Mouse (Mus musculus): Measurements from ENCODE around the gene Tmem190.
"Not testable (repeated sequence)": the region's sequence is repeated elsewhere in the genome, so short reads cannot be mapped to it uniquely, and the experiment has no call there.

The Tmem190 gene

DNA sequence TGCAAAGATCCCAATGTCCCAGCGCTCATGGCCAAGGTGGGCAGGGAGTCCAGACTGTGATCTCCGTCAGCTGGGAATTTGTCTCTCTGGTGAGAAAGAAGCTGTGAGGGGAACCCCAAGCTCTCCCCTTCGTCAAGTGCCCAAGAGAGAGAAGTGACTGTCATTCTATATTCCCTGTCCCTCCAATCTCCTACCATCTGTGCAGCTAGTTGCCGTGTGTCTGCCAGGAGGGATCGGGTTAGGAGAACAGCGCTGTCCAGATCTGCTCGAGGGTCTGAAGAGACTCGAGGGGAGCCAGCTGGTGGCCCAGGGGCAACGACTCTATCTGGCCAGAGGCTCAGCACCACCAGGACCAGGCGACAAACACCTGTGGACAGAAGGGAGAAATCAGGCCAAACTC lies 6.6 kb upstream of the Tmem190 start:
- no peak for DNase-seq (ENCODE audit: low spot score in 2 of 2)

DNA sequence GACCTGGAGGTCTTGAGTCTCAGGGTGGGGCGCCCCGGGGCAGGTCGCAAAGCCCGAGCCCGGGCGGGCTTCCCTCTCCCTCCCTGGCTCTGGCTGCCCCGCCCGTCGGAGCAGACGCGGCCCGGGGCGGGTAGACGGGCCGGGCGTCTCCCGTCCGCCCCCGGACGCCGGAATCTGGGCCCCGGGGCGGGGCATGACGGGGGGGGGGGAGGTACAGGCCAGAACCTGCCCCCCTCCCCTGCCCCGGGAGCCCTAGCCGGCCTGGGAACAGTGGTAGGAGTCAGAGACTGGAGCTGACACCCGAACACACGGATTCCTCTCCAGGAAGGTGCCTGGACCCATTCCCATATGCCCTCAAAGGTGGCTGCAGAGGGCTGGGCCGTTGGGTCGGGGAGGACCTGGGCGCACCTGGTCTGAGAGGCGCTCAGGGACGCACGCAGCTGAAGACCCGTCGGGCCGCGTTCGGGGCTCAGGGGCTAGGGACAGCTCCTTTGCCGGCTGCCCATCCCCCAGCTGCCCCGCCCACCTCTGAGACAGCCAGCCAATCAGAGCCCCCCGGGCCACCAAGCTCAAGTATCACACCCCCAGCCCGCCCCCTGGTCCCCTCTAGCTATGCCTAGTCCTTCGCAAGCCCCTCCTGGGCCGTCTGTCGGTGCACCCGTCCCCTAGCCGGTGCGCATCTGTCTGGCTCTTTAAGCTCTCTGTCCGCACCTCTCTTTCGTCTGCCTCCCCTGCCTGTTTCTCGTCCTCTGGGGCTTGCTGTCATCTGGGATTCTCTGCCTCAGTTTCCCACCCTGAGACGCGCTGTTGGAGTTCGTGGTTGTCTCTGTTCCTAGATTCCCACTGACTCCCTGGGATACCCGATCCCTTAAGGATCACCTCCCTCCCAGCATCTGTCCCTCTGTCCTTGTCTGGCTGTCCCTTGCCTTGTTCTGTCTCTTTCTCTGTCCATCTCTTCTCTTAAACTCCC lies 5.6 kb upstream of the Tmem190 start:
- DNase-seq (ENCODE audit: low spot score in 2 of 2): peak; percentile 23 to 35

DNA sequence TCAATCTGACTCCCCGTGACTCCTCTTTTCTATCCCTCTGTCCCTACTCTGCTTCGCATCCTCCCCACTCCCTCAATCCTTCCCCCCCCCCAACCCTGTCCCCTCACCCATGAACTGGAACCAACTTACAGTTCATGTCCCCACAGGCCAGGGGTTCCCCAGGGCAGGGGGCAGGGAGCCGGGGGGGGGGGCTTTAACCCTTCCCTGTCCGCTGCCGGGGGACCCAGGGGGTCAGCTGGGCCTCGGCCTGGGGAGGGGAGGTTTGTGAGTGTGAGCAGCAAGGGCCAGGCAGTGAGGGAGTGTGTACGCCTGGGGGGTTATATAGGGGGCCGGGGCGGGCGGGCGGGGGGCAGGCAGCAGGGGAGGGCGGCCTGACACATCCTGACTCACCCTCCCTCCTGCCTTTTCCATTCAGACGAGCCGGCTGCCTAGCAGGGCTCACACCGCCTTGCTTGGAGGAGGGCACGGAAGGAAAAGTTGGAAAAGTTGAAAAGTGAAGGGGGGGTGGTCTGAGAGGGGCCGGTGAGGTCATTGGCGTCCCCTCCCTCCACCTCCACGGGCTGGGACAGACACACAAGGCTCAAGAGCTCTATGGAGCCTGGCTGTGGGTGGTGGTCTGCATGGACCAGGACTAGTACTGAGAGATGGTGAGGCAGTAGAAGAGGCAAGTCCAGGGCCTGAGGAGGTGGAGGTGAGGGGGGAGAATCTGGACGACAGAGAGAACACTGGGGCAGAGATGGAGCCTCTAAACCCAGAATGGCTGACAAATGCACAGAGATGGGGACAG lies 4.7 kb upstream of the Tmem190 start:
- DNase-seq (ENCODE audit: low spot score in 2 of 2): no peak

GRCm38 (mm10) chr7:4779921-4780320 lies 2.8 kb upstream of the Tmem190 start:
- DNase-seq (ENCODE audit: low spot score in 2 of 2): no peak

- no peak for DNase-seq (ENCODE audit: low spot score in 2 of 2)
Observed at GRCm38 (mm10) chr7:4782130-4782529, 607 bp upstream of the Tmem190 start.

GRCm38 (mm10) chr7:4783667-4784268 lies 1.0 kb downstream of the Tmem190 start:
- DNase-seq (ENCODE audit: low spot score in 2 of 2): no peak

- peak; percentile 10 to 30 for DNase-seq (ENCODE audit: low spot score in 2 of 2)
Observed at GRCm38 (mm10) chr7:4788499-4789435, 6.0 kb downstream of the Tmem190 start.

- no peak for DNase-seq (ENCODE audit: low spot score in 2 of 2)
Observed at GRCm38 (mm10) chr7:4789436-4789935, 6.7 kb downstream of the Tmem190 start, which contains the start of gene Tmem238. TSS of gene Tmem238 (minus strand) at chr7:4789656.

GRCm38 (mm10) chr7:4792278-4793212 lies 9.8 kb downstream of the Tmem190 start, which contains the start of gene Rpl28:
TSS of gene Rpl28 (plus strand) at chr7:4792874.
- DNase-seq (ENCODE audit: low spot score in 2 of 2): peak; percentile 91 to 92

- DNase-seq (ENCODE audit: low spot score in 2 of 2): not testable (repeated sequence)
Observed at GRCm38 (mm10) chr7:4793248-4793647, 10.5 kb downstream of the Tmem190 start.

DNA sequence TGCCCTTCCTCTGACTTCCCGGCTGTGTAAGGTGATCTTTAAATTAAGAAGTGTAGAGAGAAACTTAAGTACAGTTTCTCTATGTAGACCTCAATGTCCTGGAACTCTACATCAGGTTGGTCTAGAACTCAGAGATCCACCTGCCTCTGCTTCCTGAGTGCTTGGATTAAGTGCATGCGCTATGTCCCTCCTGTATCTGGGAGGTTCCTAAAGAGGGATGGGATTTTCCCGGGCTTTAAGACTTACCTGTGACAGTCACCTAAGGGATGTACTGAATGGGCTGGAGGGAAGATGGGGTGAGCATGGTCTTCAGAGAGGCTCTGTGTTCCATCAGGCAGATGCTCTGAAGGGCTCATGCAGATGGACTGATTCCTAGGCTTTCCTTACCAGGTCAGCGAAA lies 10.9 kb downstream of the Tmem190 start:
- DNase-seq (ENCODE audit: low spot score in 2 of 2): no peak

DNA sequence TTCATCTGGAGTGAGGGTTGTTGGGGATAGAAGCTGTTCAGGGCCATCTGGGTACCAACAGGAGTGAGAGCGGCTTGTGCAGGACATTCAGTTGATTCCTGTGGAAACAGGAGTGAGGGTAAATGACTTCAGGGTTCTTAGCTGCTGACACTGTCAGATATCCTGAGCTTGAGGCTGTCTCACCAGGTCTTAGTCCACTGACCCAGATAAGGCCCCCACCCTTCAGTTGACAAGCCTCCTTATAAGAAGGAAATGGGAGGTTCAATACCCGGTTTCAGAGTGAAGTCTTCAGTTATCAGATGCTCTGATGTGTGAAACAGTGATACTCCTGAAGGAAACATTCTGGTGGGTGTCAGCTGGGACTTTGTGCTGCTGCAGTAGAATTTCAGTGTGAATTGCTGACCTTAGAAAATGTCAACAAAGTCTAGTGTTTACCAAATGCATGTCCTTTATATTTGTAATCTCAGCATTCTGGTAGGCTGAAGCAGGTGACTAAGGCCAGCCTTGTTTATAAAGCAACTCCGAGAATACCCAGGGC lies 12.0 kb downstream of the Tmem190 start:
- no peak for DNase-seq (ENCODE audit: low spot score in 2 of 2)

DNA sequence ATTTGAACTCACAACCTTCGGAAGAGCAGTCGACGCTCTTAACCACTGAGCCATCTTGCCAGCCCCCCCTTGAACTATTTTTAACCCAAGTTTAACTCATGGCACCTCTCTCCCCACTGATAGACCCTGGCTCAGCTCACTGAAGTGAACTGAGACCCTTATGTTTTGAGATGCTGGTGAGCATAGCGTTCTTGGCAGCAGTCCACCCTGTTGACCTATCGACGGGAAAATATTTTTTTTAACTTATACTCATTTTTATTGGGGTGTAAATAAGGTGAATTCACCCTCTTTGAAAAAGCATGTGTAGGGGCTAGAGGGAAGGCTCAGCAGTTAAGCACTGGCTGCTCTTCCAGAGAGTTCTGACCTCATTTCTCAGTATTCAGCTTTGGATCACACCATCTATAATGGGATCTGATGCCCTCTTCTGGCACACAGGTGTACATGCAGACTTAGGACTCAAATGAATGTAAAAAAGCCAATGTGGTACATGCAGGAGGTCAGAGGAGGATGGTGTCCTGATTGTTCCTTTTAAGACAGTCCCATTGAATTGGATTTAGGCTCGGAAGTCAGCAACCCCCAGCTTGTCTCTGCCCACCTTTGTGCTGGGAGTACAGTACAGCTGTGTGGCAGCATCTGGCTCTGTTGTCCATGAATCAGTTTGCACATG lies 13.2 kb downstream of the Tmem190 start:
- DNase-seq (ENCODE audit: low spot score in 2 of 2): no peak

DNA sequence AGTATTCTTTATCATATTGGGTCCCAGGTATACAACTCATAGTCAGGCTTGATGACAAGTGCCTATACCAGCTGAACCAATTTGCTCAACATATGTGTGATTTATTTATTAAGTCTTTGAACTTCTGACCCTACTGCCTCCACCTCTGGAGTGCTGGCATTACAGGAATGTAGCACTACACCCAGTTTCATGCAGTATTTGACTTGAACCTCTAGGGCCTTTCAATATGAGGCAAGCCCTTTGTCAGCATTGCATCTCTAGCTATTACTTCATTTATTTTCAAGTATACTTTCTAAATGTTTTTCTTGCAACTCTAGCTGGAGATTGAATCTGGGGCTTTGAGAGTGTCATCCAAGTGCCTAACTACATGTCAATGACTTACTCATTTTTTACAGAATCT lies 19.5 kb downstream of the Tmem190 start:
- no peak for DNase-seq (ENCODE audit: low spot score in 2 of 2)

GRCm38 (mm10) chr7:4806716-4807115 lies 24.0 kb downstream of the Tmem190 start:
- DNase-seq (ENCODE audit: low spot score in 2 of 2): peak in 1 of 2 experiments; percentile 36

DNA sequence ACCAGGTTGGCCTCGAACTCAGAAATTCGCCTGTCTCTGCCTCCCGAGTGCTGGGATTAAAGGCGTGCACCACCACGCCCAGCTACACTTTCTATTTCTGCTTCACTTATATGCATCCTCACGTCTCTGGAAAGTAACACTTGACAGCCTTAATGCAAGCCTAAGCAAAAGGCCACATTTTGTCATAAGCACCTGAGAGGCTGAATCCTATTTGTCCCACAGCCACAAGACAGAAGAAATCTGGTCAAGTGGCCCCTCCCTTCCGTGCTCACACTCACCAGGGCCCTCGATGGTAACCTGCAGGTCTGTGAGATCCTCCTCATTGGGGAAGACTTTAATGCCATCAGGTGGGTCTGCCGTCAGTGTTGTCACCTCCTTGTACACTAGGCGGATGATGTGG lies 28.4 kb downstream of the Tmem190 start:
- DNase-seq (ENCODE audit: low spot score in 2 of 2): not testable (repeated sequence)

DNA sequence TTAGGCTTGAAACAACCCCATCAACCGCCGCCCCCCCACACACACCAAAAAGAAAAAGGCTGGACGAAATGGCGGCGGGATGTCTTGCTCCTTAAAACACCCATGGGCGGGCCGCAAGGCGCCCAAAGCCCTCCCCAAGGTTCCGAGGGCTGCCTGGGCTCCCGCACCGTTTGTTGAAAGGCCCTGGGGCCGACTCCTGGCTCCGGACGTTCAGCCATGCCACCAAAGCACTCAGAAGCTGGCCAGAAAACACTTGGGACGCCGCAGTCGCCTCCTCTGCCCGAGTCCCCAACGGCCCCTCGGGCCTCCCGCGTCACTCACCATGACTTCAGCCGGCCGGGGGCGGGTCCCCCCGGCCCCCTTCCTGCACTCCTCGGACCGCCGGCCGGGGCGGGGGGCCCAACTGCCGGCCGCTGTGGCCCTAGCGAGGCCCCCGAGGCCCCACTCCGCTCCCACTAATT lies 29.1 kb downstream of the Tmem190 start:
- DNase-seq (ENCODE audit: low spot score in 2 of 2): peak; percentile 34 to 56

DNA sequence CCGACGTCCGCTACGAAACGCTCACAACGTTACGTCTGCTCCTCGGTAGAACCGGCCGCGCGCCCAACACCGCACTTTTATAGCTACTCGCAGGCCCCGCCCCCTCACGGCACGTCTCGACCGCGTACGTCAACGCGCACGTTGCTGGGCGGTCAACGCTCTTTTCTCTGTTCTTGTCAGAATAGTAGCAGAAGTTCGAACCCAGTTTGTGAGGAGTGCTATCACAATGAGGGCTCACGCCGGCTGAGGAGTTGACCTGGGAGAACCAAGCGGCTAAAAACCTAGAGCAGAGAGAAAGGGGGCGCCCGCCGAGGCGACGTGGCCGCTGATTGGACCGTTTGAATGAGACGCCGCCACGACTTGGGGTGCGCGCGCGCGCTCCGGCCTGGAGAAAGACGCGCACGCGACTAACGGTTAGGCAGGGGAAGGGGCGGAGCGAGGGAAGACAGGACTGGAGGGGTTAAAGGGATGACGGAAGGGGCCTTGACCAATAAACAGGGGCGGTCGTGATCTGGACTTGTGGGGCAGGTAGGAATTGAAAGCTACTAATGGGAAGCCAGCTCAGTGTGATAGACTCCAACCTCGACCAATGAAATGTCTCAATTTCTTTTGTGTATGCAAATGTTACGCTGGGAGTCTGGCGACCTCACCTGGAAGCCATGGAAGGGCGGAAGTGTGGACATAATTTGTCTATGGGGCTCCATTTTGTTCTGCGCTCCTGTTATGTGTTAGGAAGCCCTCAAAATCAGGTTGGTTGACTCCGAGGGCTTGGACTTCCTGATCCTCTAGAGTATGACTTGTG lies 29.8 kb downstream of the Tmem190 start, which contains the start of gene Ube2s:
Gene Ube2s (minus strand): TSS at position 288 of the 802 bp plus-strand sequence.
- DNase-seq (ENCODE audit: low spot score in 2 of 2): peak; percentile 98 to 99

Measured in thymus, postnatal 10 days (tissue).